Mouse (Mus musculus): ENCODE measurements around the gene Nkx3-2. TPM values are rescaled to one million over a fixed set of nuclear protein-coding genes. Genes with fewer than 3 reads are reported as not detected.

Gene Nkx3-2
- polyA plus RNA-seq, 2 experiments = 0.02 TPM; not detected in 1

GRCm38 (mm10) chr5:41760071-41760470 is 4.2 kb downstream of the Nkx3-2 start:
- Histone ChIP-seq H3K4me1 (replicated peaks; ENCODE audit: control insufficient read depth in 2 of 2, insufficient read depth in 2 of 2, low read length in 1 of 2) (no peaks in the 10 kb centered on the region), H3K27me3 (ENCODE audit: control insufficient read depth, insufficient read depth, low read length) (peaks cover 91% of the 10 kb centered on the region), H3K4me3 (ENCODE audit: insufficient read depth in 1 of 2, low read depth in 2 of 2, low read length in 2 of 2) (no peak overlapping the region), H3K36me3 (replicated peaks; ENCODE audit: control insufficient read depth, insufficient read depth, low read depth) (no peaks in the 10 kb centered on the region), H3K27ac (no peak overlapping the region), H3K9me3 (ENCODE audit: control insufficient read depth, low read length) (no peaks in the 10 kb centered on the region), H3K9ac (replicated peaks) (no peak overlapping the region), H3K4me2 (ENCODE audit: low read depth) (no peak overlapping the region)
- DNase-seq (ENCODE audit: low read depth in 3 of 3, low spot score in 3 of 3) = no peak
- TF ChIP-seq EP300 (IDR thresholded peaks at IDR 0.05; ENCODE audit: low read depth) = no peak
- TF ChIP-seq CTCF (IDR thresholded peaks at IDR 0.05; ENCODE audit: low read depth) = no peak
- ATAC-seq (ENCODE audit: insufficient read depth) = no peak
- WGBS (ENCODE audit: insufficient replicate concordance) = 2% methylated on average over 8 of the region's 8 CpGs

GRCm38 (mm10) chr5:41758671-41759639 is 5.3 kb downstream of the Nkx3-2 start:
- no peaks in the 10 kb centered on the region for H3K9me3 ChIP-seq (ENCODE audit: control insufficient read depth, low read length)
- no peak overlapping the region for H3K4me2 ChIP-seq (ENCODE audit: low read depth)
- no peak overlapping the region for H3K27ac ChIP-seq
- H3K4me3 ChIP-seq (ENCODE audit: insufficient read depth in 1 of 2, low read depth in 2 of 2, low read length in 2 of 2) = no peak overlapping the region
- H3K4me1 ChIP-seq (replicated peaks; ENCODE audit: control insufficient read depth in 2 of 2, insufficient read depth in 2 of 2, low read length in 1 of 2) = no peaks in the 10 kb centered on the region
- DNase-seq (ENCODE audit: low read depth in 3 of 3, low spot score in 3 of 3) (no peak), ATAC-seq (ENCODE audit: insufficient read depth) (no peak)
- TF ChIP-seq CTCF (IDR thresholded peaks at IDR 0.05; ENCODE audit: low read depth) = no peak
- no peak for TF ChIP-seq EP300 (IDR thresholded peaks at IDR 0.05; ENCODE audit: low read depth)
- 6% methylated on average over 19 of the region's 19 CpGs for WGBS (ENCODE audit: insufficient replicate concordance)
- H3K36me3 ChIP-seq (replicated peaks; ENCODE audit: control insufficient read depth, insufficient read depth, low read depth) = no peaks in the 10 kb centered on the region
- H3K27me3 ChIP-seq (ENCODE audit: control insufficient read depth, insufficient read depth, low read length) = peaks cover 92% of the 10 kb centered on the region
- no peak overlapping the region for H3K9ac ChIP-seq (replicated peaks)

- Histone ChIP-seq H3K4me3 (ENCODE audit: insufficient read depth in 1 of 2, low read depth in 2 of 2, low read length in 2 of 2) (no peak overlapping the region), H3K36me3 (replicated peaks; ENCODE audit: control insufficient read depth, insufficient read depth, low read depth) (no peaks in the 10 kb centered on the region), H3K4me1 (replicated peaks; ENCODE audit: control insufficient read depth in 2 of 2, insufficient read depth in 2 of 2, low read length in 1 of 2) (no peaks in the 10 kb centered on the region), H3K4me2 (ENCODE audit: low read depth) (no peak overlapping the region), H3K9me3 (ENCODE audit: control insufficient read depth, low read length) (no peaks in the 10 kb centered on the region), H3K9ac (replicated peaks) (no peak overlapping the region), H3K27ac (no peak overlapping the region), H3K27me3 (ENCODE audit: control insufficient read depth, insufficient read depth, low read length) (peaks cover 90% of the 10 kb centered on the region)
- ATAC-seq (ENCODE audit: insufficient read depth) (no peak), DNase-seq (ENCODE audit: low read depth in 3 of 3, low spot score in 3 of 3) (no peak)
- 4% methylated on average over 5 of the region's 5 CpGs for WGBS (ENCODE audit: insufficient replicate concordance)
- TF ChIP-seq CTCF (IDR thresholded peaks at IDR 0.05; ENCODE audit: low read depth) (no peak), EP300 (IDR thresholded peaks at IDR 0.05; ENCODE audit: low read depth) (no peak)
Observed at GRCm38 (mm10) chr5:41757338-41757737, 7.0 kb downstream of the Nkx3-2 start.

- TF ChIP-seq CTCF (IDR thresholded peaks at IDR 0.05; ENCODE audit: low read depth) (no peak), EP300 (IDR thresholded peaks at IDR 0.05; ENCODE audit: low read depth) (no peak)
- H3K36me3 ChIP-seq (replicated peaks; ENCODE audit: control insufficient read depth, insufficient read depth, low read depth) = no peaks in the 10 kb centered on the region
- 7% methylated on average over 4 of the region's 4 CpGs for WGBS (ENCODE audit: insufficient replicate concordance)
- H3K9me3 ChIP-seq (ENCODE audit: control insufficient read depth, low read length) = no peaks in the 10 kb centered on the region
- ATAC-seq (ENCODE audit: insufficient read depth) = no peak
- no peak overlapping the region for H3K9ac ChIP-seq (replicated peaks)
- DNase-seq (ENCODE audit: low read depth in 3 of 3, low spot score in 3 of 3) = no peak
- no peak overlapping the region for H3K4me2 ChIP-seq (ENCODE audit: low read depth)
- H3K4me3 ChIP-seq (ENCODE audit: insufficient read depth in 1 of 2, low read depth in 2 of 2, low read length in 2 of 2) = no peak overlapping the region
- H3K4me1 ChIP-seq (replicated peaks; ENCODE audit: control insufficient read depth in 2 of 2, insufficient read depth in 2 of 2, low read length in 1 of 2) = no peaks in the 10 kb centered on the region
- H3K27ac ChIP-seq = no peak overlapping the region
- peaks cover 85% of the 10 kb centered on the region for H3K27me3 ChIP-seq (ENCODE audit: control insufficient read depth, insufficient read depth, low read length)
Observed at GRCm38 (mm10) chr5:41756396-41756795, 7.9 kb downstream of the Nkx3-2 start.

- H3K9ac ChIP-seq (replicated peaks) = no peak overlapping the region
- H3K27me3 ChIP-seq (ENCODE audit: control insufficient read depth, insufficient read depth, low read length) = peaks cover 77% of the 10 kb centered on the region
- no peak for ATAC-seq (ENCODE audit: insufficient read depth)
- H3K4me2 ChIP-seq (ENCODE audit: low read depth) = no peak overlapping the region
- 2% methylated on average over 23 of the region's 23 CpGs for WGBS (ENCODE audit: insufficient replicate concordance)
- no peak overlapping the region for H3K4me3 ChIP-seq (ENCODE audit: insufficient read depth in 1 of 2, low read depth in 2 of 2, low read length in 2 of 2)
- no peaks in the 10 kb centered on the region for H3K4me1 ChIP-seq (replicated peaks; ENCODE audit: control insufficient read depth in 2 of 2, insufficient read depth in 2 of 2, low read length in 1 of 2)
- TF ChIP-seq CTCF (IDR thresholded peaks at IDR 0.05; ENCODE audit: low read depth) (no peak), EP300 (IDR thresholded peaks at IDR 0.05; ENCODE audit: low read depth) (no peak)
- no peaks in the 10 kb centered on the region for H3K9me3 ChIP-seq (ENCODE audit: control insufficient read depth, low read length)
- H3K36me3 ChIP-seq (replicated peaks; ENCODE audit: control insufficient read depth, insufficient read depth, low read depth) = no peaks in the 10 kb centered on the region
- no peak overlapping the region for H3K27ac ChIP-seq
- no peak for DNase-seq (ENCODE audit: low read depth in 3 of 3, low spot score in 3 of 3)
Observed at GRCm38 (mm10) chr5:41755373-41755960, 8.8 kb downstream of the Nkx3-2 start.
